Mouse (Mus musculus) heart, embryonic 16.5 days (tissue): ENCODE data around the gene Ntpcr. TPM values are rescaled to one million over a fixed set of nuclear protein-coding genes. Genes with fewer than 3 reads are reported as not detected.
A peak's percentile ranks its signal among the peaks of the same experiment; 100 is the strongest.

Source experiments
- ATAC-seq: fragments of 200-750 bp; cut with Nextera tagmentation; replicated peaks from 2 replicates; pipeline ENCODE4 v1.8.0; 2017; ENCODE audit warnings: moderate number of reproducible peaks; ENCODE audit not compliant: insufficient read depth, low FRiP score; ENCODE audit errors: extremely low read depth
- H3K27ac ChIP-seq: fragments of 300-500 bp; sonication (generic); 2 replicates; pipeline ENCODE4 v1.5.1; 2014; ENCODE audit warnings: mild to moderate bottlenecking, low read length, control low read depth, moderate library complexity
- H3K27me3 ChIP-seq: fragments of 300-500 bp; sonication (generic); 2 replicates; pipeline ENCODE4 v1.6.1; 2014; ENCODE audit warnings: low read length, mixed read lengths; ENCODE audit not compliant: control insufficient read depth, insufficient read depth
- H3K36me3 ChIP-seq: fragments of 300-500 bp; sonication (generic); 2 replicates; pipeline ENCODE4 v1.6.1; 2014; ENCODE audit not compliant: control insufficient read depth, insufficient read depth
- H3K4me1 ChIP-seq: fragments of 300-500 bp; sonication (generic); 2 replicates; pipeline ENCODE4 v1.6.1; 2014; ENCODE audit warnings: low read length, mixed read lengths; ENCODE audit not compliant: control insufficient read depth, insufficient read depth
- H3K4me2 ChIP-seq: fragments of 300-500 bp; sonication (generic); 2 replicates; pipeline ENCODE4 v1.6.1; 2014; ENCODE audit warnings: low read depth, mild to moderate bottlenecking, control low read depth, low read length
- H3K4me3 ChIP-seq: fragments of 300-500 bp; sonication (generic); 2 replicates; pipeline ENCODE4 v1.5.1; 2014; ENCODE audit warnings: mild to moderate bottlenecking, control low read depth, low read length
- H3K9ac ChIP-seq: fragments of 300-500 bp; sonication (generic); 2 replicates; pipeline ENCODE4 v1.6.1; 2014; ENCODE audit warnings: low read length, control low read depth
- H3K9me3 ChIP-seq: fragments of 300-500 bp; sonication (generic); replicated peaks from 2 replicates; pipeline ENCODE4 v1.6.1; 2016; ENCODE audit warnings: low read length; ENCODE audit not compliant: control insufficient read depth
- WGBS: fragments of 180-500 bp; shearing (Covaris S2); extraction: QIAGEN DNeasy Blood & Tissue Kit; methylation state at CpG from one replicate; pipeline ENCODE4 v1.1.7; 2014; 5-methylcytosine and 5-hydroxymethylcytosine counted together
- polyA plus RNA-seq: library from polyadenylated mRNA; unstranded; fragments of >200 nt; fragmentation: Nextera tagmentation; extraction: Ambion mirVana; gene quantifications from 2 replicates; pipeline ENCODE4 v1.2.1, GENCODE M21; 2015

Ntpcr gene
- polyA plus RNA-seq: 27.1 and 30.8 TPM in 2 replicates

DNA sequence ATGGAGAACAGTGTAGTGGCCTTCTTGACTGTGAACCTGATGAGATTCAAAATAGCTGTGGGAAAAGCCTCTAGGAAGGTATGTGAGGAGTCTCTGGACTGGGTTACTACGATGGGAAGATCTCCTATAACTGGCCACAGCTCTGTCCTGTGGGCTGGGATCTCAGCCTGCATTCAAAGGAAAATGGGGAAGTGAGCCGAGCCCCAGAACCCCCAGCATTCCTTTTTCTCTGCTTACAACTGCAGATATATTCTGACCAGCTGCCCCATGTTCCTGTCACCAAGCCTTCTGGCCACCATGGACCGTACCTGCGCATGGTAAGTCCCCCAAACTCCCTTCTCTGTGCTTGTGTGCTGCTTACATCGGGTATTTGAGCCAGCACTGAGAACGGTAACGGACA lies at the start of gene Ntpcr:
Ntpcr (plus strand) TSS at position 218 of the 400 bp plus-strand sequence.
- WGBS: 77% methylated on average over 7 of the region's 7 CpGs
- Histone ChIP-seq H3K4me3 (no peak within 1 kb of the TSS), H3K4me2 (no peak within 1 kb of the TSS), H3K9me3 (no peaks in the 10 kb centered on the region), H3K36me3 (no peaks in the 10 kb centered on the region), H3K9ac (no peak within 1 kb of the TSS), H3K27ac (no peak within 1 kb of the TSS), H3K27me3 (no peaks in the 10 kb centered on the region), H3K4me1 (peaks cover 4% of the 10 kb centered on the region; the same call in 1 of the 2 replicates)
- no peak for ATAC-seq

DNA sequence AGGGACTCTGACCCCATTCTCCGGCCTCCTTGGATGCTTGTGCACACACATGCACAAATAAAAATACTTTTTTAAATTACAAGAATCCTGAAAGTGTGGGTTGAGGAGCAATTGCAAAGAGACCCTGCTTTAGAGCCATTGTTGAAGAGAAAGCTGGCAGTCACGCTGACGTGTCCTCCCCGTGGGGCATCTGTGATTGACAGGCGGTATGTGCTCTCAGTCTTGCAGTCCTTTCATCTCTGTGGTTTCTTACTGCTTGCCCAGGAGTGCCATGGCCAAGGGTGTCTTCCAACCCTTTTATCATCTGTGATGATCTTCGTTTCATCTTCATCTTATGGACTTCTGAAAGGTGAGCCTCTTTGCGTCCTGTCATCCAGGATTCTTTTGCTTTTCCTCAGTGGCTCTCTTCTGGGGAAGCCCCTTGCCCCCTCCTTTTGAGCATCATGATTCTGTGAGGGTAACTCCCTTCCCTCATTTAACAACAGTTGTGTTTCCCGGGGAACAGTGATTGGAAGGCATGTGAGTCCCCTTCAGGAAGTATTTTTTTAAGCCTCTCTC lies 48.8 kb upstream of the Ntpcr start:
- no peak overlapping the region for H3K4me3 ChIP-seq
- no peaks in the 10 kb centered on the region for H3K36me3 ChIP-seq
- WGBS: 50% methylated on average over 8 of the region's 8 CpGs
- H3K4me1 ChIP-seq: peaks cover 9% of the 10 kb centered on the region
- no peak overlapping the region for H3K4me2 ChIP-seq
- ATAC-seq: no peak
- H3K27ac ChIP-seq: no peak overlapping the region
- no peaks in the 10 kb centered on the region for H3K9me3 ChIP-seq
- no peak overlapping the region for H3K9ac ChIP-seq
- no peaks in the 10 kb centered on the region for H3K27me3 ChIP-seq

DNA sequence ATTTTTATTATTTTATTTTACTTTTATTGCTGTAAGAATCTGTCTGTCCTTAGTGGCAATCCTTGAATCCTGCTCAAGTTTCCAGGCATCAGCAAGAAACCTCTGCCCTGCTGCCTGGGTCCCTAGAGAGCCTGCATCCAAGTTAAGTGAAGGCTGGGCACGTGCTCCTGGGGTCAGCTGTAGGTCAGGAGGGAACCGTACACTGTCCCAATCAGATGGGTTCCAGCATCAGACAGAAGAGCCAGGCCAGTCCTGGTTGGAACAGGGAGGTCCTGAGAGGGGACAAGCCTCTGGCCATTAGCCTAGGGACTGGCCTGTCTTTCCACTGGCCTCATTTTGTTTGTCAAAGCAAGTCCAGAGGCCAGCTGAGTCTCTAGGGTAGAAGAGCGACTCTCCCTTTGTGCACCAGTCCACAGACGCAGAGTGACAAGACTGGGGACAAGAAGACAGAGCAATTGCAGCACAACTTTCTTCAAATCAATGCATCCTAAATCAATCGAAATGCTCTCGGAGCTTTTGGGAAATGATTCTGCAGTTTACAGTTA lies 44.5 kb upstream of the Ntpcr start:
- Histone ChIP-seq H3K4me1 (peaks cover 15% of the 10 kb centered on the region), H3K9ac (peak overlapping the region; percentile 3; the same call in 1 of the 2 replicates), H3K36me3 (no peaks in the 10 kb centered on the region), H3K4me2 (no peak overlapping the region), H3K9me3 (no peaks in the 10 kb centered on the region), H3K27me3 (no peaks in the 10 kb centered on the region), H3K4me3 (no peak overlapping the region), H3K27ac (no peak overlapping the region)
- ATAC-seq: no peak
- WGBS: 57% methylated on average over 6 of the region's 6 CpGs

- no peaks in the 10 kb centered on the region for H3K36me3 ChIP-seq
- H3K27ac ChIP-seq: peak overlapping the region; percentile 53
- no peak for ATAC-seq
- no peaks in the 10 kb centered on the region for H3K27me3 ChIP-seq
- WGBS: 53% methylated on average over 9 of the region's 9 CpGs
- H3K9me3 ChIP-seq: no peaks in the 10 kb centered on the region
- H3K9ac ChIP-seq: no peak overlapping the region
- H3K4me3 ChIP-seq: no peak overlapping the region
- peaks cover 15% of the 10 kb centered on the region for H3K4me1 ChIP-seq
- H3K4me2 ChIP-seq: no peak overlapping the region
Measured at GRCm38 (mm10) chr8:125686221-125686865, 43.4 kb upstream of the Ntpcr start.

DNA sequence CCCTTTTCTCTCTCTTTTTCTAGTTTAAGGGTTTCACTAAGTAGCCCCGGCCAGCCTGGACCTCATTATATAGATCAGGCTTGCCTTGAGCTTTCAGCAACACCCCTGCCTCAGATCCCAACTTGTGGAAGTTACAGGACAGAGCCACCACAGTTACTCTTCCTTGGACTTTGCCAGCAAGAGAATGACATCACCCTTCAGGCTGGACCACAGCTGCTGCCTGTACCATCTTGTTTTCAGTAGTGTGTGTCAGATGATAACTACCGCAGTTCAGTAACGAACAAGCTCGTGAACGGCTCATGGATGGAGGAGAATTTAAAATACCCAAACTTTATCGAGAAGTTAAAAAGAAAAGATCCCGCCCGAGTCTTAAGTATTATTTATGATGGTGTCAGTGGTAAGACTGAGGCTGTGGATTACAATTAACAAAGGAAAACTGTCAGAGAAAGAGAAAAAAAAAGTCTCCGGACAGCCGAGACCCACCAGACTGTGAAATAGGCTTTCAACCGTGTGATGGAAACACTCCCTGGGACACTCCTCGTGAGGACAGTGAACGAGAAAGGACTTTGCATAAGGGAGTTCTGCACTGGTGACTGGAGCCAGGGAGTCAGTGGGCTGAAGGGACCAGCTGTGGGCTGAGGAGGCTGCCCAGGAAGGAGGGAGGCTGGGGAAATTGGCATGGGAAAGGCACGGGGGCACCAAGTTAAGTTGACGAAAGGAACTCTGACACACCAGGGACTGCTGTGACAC lies 39.4 kb upstream of the Ntpcr start:
- Histone ChIP-seq H3K4me3 (no peak overlapping the region), H3K27ac (no peak overlapping the region), H3K4me1 (peaks cover 12% of the 10 kb centered on the region), H3K27me3 (no peaks in the 10 kb centered on the region), H3K36me3 (no peaks in the 10 kb centered on the region), H3K4me2 (no peak overlapping the region), H3K9me3 (no peaks in the 10 kb centered on the region), H3K9ac (no peak overlapping the region)
- 68% methylated on average over 15 of the region's 15 CpGs for WGBS
- ATAC-seq: no peak

GRCm38 (mm10) chr8:125690961-125691360 lies 38.8 kb upstream of the Ntpcr start:
- Histone ChIP-seq H3K27ac (no peak overlapping the region), H3K9me3 (no peaks in the 10 kb centered on the region), H3K4me2 (no peak overlapping the region), H3K36me3 (no peaks in the 10 kb centered on the region), H3K4me1 (peaks cover 6% of the 10 kb centered on the region), H3K27me3 (no peaks in the 10 kb centered on the region), H3K4me3 (no peak overlapping the region), H3K9ac (no peak overlapping the region)
- ATAC-seq: no peak
- 73% methylated on average over 3 of the region's 3 CpGs for WGBS

GRCm38 (mm10) chr8:125692447-125692846 lies 37.3 kb upstream of the Ntpcr start:
- Histone ChIP-seq H3K9me3 (no peaks in the 10 kb centered on the region), H3K4me3 (no peak overlapping the region), H3K4me1 (no peaks in the 10 kb centered on the region), H3K4me2 (no peak overlapping the region), H3K36me3 (no peaks in the 10 kb centered on the region), H3K27ac (no peak overlapping the region), H3K9ac (no peak overlapping the region), H3K27me3 (no peaks in the 10 kb centered on the region)
- 37% methylated on average over 5 of the region's 5 CpGs for WGBS
- ATAC-seq: no peak

DNA sequence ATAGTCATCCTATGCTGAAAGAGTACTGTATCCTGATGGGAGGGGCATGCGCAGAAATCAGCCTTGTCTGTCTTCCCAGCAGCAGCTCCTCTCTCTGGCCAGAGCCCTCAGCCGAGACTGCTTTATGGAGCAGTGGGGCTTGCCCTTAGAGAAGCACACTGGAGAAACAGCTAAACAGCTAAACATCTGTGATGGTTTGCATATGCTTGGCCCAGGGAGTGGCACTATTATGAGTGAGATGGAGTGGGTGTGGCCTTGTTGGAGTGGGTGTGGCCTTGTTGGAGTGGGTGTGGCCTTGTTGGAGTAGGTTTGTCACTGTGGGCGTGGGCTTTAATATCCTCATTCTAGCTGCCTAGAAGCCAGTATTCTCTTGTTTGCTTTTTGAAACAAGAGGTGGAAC lies 36.6 kb upstream of the Ntpcr start:
- H3K4me2 ChIP-seq: no peak overlapping the region
- no peaks in the 10 kb centered on the region for H3K36me3 ChIP-seq
- ATAC-seq: no peak
- H3K27ac ChIP-seq: no peak overlapping the region
- no peak overlapping the region for H3K9ac ChIP-seq
- peaks cover 4% of the 10 kb centered on the region for H3K9me3 ChIP-seq
- no peaks in the 10 kb centered on the region for H3K4me1 ChIP-seq
- no peak overlapping the region for H3K4me3 ChIP-seq
- no peaks in the 10 kb centered on the region for H3K27me3 ChIP-seq
- 80% methylated on average over 3 of the region's 3 CpGs for WGBS

GRCm38 (mm10) chr8:125695951-125696350 lies 33.8 kb upstream of the Ntpcr start:
- no peaks in the 10 kb centered on the region for H3K36me3 ChIP-seq
- H3K9me3 ChIP-seq: peaks cover 12% of the 10 kb centered on the region
- ATAC-seq: no peak
- H3K4me2 ChIP-seq: no peak overlapping the region
- H3K4me3 ChIP-seq: no peak overlapping the region
- no peak overlapping the region for H3K9ac ChIP-seq
- WGBS: 75% methylated on average over 6 of the region's 6 CpGs
- no peaks in the 10 kb centered on the region for H3K4me1 ChIP-seq
- H3K27ac ChIP-seq: no peak overlapping the region
- H3K27me3 ChIP-seq: no peaks in the 10 kb centered on the region
